Mouse (Mus musculus): ENCODE data around the gene Vmn2r-ps159.
"Not testable (repeated sequence)": the region's sequence is repeated elsewhere in the genome, so short reads cannot be mapped to it uniquely, and the experiment has no call there.

The Vmn2r-ps159 gene

DNA sequence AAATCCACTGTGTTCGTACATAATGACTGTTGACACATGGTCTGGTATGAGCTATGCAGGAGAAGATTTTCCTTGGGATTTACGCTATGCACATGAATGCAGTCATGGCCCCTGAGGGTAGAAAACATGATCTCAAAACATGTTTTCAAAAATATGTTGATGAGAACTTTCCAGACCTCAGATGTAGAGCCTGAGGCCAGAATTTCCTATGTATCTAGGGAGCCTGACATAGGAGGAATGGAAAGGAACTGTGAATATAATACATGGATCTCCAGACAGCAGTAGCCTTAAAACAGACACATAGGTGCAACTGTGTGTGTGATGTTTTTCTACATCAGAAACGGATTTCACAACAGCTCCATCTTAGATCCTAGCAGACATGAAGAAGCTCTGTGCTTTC, at the start of gene Vmn2r-ps159:
Vmn2r-ps159 (plus strand) TSS at position 301 of the 400 bp plus-strand sequence.
- DNase-seq (ENCODE audit: low spot score in 2 of 2) = not testable (repeated sequence)

DNA sequence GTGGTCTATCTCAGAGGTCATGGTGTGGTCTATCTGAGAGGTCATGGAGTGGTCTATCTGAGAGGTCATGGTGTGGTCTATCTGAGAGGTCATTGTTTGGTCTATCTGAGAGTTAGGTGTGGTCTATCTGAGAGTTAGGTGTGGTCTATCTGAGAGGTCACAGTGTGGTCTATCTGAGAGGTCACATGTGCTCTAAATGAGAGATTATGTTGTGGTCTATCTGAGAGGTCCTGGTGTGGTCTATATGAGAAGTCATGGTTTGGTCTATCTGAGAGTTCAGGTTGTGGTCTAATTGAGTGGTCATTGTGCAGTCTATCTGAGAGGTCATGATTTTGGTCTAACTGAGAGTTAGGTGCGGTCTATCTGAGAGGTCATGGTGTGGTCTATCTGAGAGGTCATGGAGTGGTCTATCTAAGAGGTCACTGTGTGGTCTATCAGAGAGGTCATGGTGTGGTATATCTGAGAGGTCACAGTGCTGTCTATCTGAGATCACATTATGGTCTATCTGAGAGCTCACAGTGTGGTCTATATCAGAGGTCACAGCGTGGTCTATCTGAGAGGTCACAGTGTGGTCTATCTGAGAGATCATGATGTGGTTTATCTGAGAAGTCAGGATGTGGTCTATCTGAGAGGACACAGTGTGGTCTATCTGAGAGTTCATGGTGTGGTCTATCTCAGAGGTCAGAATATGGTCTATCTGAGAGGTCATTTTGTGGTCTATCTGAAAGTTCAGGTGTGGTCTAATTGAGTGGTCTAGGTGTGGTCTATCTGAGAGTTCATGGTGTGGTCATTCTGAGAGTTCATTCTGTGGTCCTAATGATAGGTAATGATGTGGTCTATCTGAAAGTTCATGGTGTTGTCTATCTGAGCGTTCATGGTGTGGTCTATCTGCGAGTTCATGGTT, 10.9 kb downstream of the Vmn2r-ps159 start:
- not testable (repeated sequence) for DNase-seq (ENCODE audit: low spot score in 2 of 2)

DNA sequence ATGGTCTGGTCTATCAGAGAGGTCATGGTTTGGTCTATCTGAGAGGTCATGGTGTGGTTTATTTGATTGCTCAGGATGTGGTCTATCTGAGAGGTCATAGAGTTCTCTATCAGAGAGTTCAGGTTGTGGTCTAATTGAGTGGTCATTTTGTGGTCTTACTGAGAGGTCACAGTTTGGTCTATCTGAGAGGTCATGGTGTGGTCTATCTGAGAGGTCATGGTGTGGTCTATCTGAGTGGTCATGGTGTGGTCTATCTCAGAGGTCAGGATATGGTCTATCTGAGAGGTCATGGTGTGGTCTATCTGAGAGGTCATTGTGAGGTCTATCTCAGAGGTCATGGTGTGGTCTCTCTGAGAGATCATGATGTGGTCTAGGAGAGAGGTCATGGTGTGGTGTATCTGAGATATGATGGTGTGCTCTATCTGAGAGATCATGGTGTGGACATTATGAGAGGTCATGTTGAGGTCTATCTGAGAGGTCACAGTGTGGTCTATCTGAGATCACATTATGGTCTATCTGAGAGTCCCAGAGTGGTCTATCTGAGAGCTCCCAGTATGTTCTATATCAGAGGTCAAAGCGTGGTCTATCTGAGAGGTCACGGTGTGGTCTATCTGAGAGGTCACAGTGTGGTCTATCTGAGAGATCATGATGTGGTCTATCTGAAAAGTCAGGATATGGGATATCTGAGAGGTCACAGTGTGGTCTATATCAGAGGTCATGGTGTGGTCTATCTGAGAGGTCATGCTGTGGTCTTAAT, 11.8 kb downstream of the Vmn2r-ps159 start:
- no peak for DNase-seq (ENCODE audit: low spot score in 2 of 2)

DNA sequence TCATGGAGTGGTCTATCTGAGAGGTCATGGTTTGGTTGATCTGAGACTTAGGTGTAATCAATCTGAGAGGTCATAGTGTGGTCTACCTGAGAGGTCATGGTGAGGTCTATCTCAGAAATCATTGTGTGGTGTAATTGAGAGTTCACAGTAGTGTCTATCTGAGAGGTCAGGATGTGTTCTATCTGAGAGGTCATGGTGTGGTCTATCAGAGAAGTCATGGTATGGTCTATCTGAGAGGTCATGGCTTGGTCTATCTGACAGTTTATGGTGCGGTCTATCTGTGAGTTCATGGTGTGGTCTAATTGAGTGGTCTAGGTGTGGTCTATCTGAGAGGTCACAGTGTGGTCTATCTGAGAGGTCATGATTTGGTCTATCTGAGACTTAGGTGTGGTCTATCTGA, 12.4 kb downstream of the Vmn2r-ps159 start:
- no peak for DNase-seq (ENCODE audit: low spot score in 2 of 2)

DNA sequence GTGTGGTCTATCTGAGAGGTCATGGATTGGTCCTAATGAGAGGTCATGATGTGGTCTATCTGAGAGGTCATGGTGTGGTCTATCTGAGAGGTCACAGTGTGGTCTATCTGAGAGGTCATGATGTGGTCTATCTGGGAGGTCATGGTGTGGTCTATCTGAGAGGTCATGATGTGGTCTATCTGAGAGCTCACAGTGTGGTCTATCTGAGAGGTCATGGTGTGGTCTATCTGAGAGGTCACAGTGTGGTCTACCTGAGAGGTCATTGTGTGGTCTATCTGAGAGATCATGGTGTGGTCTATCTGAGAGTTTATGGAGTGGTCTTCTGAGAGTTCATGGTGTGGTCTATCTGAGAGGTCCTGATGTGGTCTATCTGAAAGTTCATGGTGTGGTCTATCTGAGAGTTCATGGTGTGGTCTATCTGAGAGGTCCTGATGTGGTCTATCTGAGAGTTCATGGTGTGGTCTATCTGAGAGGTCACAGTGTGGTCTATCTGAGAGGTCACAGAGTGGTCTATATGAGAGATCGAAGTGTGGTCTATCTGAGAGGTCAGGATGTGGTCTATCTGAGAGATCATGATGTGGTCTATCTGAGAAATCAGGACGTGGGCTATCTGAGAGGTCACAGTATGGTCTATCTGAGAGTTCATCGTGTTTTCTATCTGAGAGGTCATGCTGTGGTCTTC, 26.0 kb downstream of the Vmn2r-ps159 start:
- not testable (repeated sequence) for DNase-seq (ENCODE audit: low spot score in 2 of 2)

Measured in urinary bladder, postnatal 4 days (tissue).